Mouse (Mus musculus) left cerebral cortex, postnatal 4 days (tissue): Measurements from ENCODE around the gene Pias1. TPM values are rescaled to one million over a fixed set of nuclear protein-coding genes. Genes with fewer than 3 reads are reported as not detected.
"Not testable (repeated sequence)": the region's sequence is repeated elsewhere in the genome, so short reads cannot be mapped to it uniquely, and the experiment has no call there.

ENCODE experiments used
- DNase-seq: peaks from one replicate; pipeline ENCODE4 v3.0.0-alpha.2; 2022
- intact Hi-C: fragments of 180-260 bp; cut with DNase I; formaldehyde crosslinking; loops from one replicate; pipeline ENCODE4 v1.15.1; 2025
- total RNA-seq, 2 experiments: library from RNA; stranded (reverse); gene quantifications; 2 replicates each; pipeline ENCODE4 v1.2.3; 2021

Pias1 gene
- total RNA-seq, 2 experiments from 2014 or later: 42.0 to 47.5 TPM

DNA sequence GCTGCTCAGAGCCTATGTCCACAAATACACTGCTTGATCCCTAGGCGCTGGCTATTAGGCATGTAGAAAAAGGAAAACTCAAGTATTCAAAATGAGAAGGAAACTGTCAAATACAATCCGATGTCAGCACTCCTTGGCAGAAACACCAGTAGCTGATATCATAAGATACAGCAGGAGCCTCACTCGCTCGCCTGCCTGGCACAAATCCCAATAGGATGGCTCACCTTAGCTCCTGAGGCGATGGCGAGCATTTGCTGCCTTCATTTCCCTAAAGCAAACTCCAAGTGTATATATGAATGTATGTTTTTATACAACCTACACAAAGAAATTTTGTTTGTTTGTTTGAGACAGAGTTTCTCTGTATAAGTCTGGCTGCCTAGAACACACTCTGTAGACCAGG lies 42.4 kb downstream of the Pias1 start:
- no peak for DNase-seq
- intact Hi-C loops: no loop called here

DNA sequence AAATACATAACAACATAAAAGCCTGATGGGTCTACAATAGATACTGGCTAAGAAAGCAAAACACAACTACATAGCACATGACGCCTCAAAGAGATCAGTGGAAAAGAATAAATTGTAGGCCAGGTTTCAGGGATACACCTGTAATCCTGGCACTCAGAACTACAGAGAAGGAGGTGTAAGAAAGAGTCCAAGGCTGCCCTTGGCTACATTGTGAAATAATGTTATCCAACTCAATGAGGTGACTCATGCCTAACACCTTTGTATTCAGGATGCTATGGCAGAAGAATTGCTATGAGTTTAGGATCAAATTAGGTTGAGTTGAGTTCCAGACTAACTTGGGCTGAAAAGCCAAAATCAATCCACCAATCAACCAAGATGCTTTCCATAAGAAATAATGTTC lies 43.7 kb downstream of the Pias1 start:
- DNase-seq: no peak
- intact Hi-C loops: no loop called here

DNA sequence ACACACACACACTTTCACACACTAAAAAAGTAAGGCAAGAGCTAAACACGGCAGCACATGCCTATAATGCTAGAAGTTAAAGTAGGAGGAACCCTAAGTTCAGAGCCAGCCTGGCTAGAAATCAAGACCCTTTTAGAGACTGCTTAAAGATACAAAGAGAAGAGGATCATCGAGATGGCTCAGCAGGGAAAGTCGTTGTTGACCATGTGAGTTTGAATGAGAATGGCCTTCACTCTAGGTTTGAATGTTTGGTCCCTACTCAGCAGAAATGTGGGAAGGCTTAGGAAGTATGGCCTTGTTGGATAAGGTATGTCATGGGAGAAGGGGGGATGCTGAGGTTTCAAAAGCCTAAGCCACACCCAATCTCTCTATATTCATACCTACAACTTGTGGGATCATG lies 46.8 kb downstream of the Pias1 start:
- DNase-seq: no peak
- intact Hi-C loops: no loop called here

DNA sequence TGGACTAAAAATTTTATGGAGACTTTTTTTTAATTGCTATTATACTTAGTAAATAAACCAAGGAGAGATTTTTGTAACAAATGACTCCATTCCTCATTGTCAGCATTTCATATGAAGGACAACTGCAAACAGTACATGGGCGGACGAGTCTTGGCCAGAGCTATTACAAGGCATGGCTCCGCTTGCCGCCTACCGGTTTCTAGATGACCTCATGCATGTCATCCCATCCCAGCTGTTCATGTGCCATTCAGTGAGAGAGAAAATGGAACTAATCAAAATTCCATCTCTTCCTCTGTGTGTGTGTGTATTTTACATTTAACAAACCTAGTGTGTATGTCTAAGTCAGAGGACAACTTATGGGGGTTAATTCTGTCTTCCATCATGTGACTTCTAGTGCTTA lies 51.9 kb downstream of the Pias1 start:
- DNase-seq: peak; percentile 8
- intact Hi-C loops: no loop called here

DNA sequence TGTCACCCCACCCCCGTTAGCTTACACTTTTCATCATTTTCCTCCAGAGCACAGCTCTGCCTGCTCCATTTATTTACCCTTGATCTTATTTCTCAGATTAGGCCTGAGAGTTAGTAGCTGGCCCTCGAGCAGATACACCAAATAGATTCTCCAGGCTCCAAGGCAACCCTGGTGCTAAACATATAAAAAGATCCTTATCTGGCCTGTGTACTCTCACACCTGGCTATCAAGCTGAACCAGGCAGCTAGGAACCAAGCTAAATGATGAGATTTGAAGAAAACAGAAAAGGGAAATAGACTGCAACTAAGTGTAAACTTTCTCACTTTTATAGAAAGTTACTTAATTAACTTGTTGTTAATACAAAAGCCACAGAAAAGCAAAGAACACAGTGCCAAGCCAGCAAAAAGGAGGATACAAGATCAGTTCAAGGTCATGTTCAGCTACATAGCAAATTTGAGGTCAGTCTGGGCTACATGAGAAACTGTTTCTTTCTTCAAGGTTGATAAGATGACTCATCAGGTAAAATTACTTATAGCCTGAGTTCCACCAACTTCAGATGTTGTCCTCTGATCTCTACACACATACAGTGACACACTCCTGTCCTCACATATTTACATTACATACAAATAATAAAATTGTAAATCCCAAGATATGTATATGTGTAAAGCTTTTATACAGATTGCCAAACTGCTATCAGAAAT lies 52.9 kb downstream of the Pias1 start:
- no peak for DNase-seq
- intact Hi-C loops: no loop called here

DNA sequence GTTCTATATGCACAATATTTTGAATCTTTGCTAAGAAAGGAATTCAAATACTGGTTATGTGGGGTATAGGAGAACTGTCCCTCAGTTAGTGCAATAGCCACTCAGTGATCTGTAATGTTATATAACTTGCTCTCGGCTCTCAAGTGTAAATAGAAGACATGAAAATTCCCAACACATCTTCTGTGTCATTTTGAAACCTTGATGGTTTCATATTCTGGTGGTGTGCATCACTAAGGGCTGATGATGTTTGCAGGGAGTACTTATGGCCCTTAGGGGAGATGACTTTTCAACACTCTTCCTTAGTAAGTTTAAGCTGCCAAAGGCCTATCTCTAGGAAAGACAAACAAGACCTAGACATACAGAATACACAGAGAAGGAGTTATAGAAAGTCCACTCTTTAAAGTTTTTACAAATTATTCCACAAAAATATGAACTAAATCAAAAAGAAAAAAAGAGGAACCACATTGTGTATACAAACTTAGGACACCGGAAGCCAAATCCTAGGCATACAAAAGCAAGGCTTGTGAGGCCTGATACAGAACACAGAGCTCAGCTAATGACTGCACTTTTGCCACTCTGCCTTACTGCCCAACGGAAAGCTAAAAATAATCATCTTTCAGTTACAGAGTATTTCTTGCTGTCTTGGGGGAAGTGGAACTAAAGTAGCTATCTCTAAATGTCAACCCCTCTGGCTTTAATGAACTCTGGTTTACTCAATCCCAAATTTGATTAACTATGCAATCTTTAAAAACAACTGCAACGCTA lies 55.0 kb downstream of the Pias1 start:
- no peak for DNase-seq
- intact Hi-C loops: no loop called here

DNA sequence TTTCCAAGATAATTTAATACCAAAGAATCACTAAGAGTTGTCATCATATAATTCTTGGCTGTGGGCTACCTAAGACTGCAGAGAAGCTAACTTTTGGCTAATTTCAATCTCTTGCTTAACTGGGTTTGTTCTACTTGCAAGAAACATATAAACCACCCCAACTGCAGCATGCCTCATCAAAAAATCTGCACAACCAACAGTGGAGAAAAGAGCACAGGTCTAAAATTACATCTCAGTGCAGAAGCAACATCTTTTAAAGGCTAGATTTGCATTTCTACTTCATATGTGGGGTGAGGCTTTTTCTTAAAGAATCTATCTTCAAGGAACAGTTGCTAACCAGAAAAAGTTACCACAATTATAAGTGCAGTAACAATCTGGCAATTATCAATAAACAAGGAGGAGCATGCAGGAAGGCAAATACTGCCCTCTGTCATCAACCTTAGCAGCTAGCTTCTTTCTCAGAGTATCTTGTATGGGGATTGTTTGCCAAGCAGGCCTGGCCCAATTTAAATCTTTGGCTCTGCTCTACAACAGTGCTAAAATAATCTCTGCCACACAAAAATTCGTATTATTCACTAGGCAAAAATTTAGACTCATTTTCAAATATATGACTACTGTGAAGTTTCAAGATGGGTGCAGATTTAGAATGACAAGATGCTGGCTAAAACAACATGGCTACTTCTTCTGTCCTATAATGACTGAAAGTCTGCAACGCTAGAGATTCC lies 62.7 kb downstream of the Pias1 start:
- DNase-seq: no peak

DNA sequence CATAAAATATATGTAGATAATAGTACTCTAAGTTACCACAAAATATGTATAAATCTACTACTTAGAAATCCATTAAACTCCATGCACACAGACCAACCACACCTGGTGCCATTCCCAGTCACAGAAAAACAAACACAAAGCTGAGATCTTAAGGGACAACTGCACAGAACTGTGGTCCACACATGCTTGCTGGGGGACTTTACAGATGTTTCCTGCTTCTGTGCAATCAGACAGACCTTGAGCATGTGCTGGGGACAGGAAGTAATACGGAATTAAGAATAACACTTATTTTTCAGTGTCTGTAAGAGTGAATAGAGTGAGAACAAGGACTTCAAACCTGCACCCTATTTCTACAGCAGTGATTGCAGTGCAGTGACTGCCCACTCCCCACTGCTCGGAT lies 66.8 kb downstream of the Pias1 start:
- no peak for DNase-seq
- intact Hi-C loops: no loop called here

More for the DNA sequence above, 62.7 kb downstream of the Pias1 start:
- intact Hi-C loops: no loop called here

DNA sequence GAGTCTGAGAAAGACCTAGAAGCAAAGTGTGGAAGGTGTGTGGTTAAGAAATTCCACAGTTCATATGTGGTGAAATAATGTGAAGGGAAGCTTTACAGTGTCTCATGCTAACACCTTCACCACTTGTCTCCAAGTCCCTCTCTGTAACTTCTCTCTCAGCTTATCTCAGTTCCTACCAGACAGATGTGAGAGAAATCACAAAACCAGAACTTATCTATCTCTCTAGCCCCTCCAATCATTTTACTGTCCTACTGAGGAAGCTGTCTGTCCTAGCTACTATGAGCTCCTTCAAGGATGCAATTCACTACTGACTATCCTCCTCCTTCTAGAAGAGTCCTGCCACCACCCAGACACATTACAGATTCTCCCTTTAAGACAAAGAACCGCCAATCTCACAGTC lies 70.7 kb downstream of the Pias1 start:
- intact Hi-C loops: no loop called here
- DNase-seq: no peak

DNA sequence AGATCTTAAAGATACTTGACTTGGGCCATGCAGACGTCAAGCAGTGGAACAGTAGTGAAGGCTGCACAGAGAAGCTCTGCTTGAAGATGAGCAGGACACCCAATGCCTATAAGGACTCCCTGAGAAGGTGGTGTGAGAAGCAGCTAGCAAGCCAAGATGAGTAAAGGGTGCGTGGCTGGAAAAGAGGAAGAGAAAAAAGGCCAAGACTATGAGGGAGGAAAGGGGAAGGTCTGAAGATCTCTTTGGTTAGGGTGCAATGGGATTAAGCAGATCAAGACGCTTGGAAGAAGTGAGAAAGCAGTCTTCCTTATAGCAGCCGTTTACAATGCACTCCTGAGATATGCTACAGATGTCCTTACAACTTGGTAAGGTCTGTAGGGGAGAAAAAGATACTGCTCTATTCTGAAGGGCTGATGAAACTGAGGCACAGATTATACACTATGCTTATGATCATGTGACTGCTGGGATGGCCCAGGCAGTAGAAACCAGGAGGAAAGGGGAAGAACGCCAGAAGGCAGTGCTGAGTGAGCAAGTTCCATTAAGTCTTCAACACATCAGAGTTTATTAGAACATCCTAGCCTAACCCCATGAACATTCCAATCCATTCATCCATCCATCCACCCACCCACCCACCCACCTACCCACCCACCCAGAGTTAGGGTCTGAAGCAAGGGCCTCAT lies 74.2 kb downstream of the Pias1 start:
- DNase-seq: no peak
- intact Hi-C loops: no loop called here

DNA sequence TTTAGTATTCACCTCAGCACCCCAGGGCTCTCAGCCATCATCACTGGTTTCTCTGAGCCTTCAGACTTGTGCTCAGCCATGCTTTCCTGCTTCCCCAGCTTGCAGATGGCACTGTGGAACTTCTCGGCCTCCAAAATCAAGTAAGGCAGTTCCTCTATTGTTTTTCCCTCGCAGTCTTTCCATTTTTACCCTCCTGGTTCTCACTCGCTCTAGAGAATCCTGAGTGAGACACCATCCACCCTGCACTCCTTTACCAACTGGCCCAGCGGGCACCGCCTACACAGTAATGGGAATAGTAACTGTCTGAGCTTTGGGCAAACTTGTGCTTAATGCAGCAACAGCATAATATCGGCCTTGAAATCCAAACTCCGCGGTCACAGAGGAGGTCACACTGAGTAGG lies 82.7 kb downstream of the Pias1 start:
- intact Hi-C loops: no loop called here
- no peak for DNase-seq

DNA sequence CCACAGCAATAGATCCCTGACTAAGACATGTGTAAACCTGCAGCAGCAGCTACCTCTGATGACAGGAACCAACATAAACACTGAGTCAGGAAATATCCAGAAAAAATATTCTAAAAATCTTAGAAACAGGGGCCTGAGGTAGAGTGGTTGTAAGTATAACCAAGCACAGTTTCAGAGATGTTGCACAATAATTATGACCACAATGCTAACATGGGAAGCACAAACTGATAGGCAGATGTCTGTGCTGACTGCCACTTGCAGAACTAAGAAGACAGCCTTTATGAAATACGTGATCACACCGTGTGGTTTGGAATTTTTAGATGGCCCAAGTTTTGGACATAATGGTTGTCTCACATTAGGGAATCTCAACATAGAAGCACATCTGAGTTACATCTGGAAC lies 83.9 kb downstream of the Pias1 start:
- intact Hi-C loops: no loop called here

DNA sequence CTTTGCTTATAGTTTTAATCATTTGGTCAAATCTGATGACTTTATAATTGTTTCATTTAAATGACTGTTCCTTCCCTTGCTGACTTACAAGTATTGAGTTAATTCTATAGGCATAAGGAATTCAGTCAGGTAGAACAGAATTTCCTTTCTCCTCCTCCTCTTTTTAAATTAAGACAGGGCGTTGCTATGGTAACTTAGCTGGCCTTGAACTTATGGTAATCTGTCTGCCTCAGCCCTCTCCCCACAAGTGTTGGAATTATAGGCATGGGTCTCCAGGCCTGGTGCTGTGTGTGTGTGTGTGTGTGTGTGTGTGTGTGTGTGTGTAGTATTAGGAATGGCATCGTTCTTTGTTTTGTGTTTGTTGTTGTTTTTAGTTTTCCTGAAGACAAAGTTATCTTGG lies 86.0 kb downstream of the Pias1 start:
- DNase-seq: no peak
- intact Hi-C loops: no loop called here

More for the DNA sequence above, 83.9 kb downstream of the Pias1 start:
- no peak for DNase-seq

DNA sequence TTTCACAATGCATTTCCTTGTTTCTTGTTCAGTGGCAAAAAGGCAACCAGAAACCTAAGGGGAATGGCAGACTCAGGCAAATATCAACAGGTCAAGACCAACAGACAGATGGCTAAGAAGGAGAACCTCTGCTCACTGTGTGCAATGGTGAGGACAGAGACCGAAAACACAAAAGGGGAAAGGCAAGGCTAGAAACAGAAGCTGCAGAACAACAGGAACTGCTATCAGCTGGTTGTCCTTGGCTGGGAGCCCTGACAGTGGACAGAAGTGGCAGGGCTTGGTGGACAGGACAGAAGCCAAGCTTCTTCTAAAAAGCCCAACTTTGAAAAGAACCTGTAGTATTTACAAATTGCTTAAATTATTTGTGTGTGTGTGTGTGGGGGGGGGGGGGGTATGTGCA lies 93.2 kb downstream of the Pias1 start:
- DNase-seq: peak; percentile 20
- intact Hi-C loops: no loop called here

DNA sequence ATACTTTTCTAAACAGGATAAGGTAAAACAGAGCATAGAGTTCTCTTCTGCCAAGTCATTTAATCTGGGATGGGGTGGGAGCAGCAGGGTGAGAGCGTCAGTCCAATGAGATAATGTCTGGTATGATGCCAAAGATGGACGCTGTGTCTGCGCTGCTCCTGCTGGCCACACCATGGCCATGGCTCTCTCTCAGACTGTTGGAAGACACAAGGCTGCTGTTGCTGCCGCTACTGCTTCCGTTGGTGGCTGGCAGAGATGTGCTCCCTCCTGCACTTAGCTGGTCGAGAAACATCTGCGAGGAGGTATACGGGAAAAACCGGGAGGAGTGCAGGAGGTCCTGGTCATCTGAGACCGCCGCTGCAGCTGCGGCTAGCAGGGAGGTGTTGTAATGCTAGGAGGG lies 105.9 kb downstream of the Pias1 start:
- intact Hi-C loops: no loop called here
- DNase-seq: peak; percentile 39

DNA sequence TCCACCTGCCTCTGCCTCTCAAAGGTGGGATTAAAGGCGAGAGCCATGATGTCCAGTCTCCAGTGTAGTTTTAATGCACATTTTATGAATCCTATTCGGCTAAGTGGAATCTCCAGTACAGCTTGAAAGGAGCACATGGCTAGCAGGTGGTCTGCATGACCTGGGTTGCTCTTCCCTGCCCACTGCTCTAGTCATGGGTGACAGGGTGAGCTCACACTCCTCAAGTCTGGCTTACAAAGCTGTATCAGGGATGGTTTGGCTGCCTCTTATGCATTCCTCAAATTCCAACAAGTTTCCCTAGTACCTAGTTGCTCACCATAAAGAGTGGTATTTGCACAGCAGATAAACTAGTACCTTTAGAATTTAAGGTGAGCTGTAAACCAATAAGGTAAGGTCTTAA lies 109.9 kb downstream of the Pias1 start:
- intact Hi-C loops: no loop called here
- DNase-seq: no peak

DNA sequence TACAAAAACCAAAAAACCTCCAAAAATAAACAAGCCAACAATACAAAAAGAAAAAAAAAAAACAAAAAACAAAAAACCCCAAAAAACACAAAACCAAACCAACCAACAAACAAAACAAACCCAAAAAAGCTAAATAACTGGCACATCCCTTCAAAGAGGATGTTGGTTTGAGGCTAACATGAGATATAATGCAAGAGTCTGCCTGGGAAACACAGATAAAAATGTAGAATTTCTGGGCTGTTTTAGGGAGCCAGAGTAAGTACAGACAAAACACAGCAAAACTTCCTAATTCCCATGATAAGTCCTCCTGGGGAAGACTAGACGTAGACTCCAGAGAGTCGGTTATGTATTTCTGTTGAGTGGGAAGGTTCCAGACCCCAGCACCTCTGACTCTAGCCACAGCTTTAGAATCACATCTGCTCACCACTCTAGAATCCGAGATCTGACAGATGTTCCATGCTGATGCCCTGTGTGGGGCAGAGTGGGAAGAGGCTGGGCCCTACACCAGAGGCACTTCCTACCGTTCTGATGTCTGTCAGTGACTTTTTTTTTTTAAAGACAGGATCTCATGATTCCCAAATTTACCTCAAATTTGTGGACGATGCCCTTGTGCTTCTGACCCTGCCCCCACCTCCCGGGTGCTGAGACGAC lies 110.6 kb downstream of the Pias1 start:
- DNase-seq: no peak
- intact Hi-C loops: no loop called here

DNA sequence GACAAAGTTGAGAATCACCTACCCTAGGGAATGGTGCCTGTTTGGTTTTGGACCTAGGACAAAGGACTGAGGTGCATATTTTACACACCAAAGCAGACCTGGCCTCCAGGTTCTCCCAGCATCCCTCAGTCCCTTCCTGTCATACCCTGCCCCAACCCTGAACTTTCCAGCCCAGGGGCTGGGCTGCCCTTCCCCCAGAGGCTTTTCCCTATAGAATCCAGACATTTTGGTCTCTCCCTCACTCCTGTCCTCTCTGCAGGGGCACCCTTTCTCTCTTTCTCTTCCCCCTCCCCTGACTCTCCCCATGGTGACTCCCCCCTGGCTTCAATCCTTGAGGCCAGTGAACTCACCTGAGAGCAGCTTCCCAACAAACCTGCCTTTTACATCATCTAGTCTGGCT lies 117.0 kb downstream of the Pias1 start:
- intact Hi-C loops: no loop called here
- DNase-seq: no peak

DNA sequence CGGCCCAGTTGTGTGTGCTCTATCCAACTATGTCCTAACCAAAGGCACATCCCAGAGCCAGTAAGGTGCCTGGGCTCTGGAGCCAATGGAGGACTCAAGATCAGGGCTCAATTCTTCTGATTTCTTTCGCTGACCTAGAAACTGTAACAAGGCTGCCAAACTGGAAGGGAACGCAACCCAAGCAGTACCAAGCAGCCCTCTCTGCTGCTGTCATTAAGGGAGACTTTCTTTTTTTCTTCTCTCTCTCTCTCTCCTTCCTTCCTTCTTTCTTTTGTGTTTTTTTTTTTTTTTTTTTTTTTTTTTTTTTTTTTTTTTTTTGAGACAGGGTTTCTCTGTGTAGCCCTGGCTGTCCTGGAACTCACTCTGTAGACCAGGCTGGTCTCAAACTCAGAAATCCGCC lies 118.5 kb downstream of the Pias1 start:
- intact Hi-C loops, DNase-seq: not testable (repeated sequence)

DNA sequence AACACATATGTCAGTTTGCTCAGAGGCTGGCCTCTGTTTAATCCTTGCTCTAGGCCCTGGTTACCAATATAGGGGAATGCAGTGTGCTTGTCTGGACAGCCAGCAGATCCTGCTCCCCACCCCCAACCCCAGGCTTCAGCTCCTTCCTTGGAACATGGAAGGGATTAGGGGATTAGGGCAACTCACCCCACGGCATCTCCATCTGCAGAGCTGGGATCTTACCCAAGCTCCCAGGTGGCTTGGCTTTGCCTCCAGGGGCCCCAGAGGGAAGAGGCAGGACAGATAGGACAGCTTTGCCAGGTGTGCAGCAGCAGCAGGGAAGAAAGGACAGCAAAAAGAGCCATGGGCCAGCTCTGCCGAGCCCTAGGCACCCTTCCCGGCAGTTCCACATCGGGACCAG lies 126.9 kb downstream of the Pias1 start:
- intact Hi-C loops: no loop called here

DNA sequence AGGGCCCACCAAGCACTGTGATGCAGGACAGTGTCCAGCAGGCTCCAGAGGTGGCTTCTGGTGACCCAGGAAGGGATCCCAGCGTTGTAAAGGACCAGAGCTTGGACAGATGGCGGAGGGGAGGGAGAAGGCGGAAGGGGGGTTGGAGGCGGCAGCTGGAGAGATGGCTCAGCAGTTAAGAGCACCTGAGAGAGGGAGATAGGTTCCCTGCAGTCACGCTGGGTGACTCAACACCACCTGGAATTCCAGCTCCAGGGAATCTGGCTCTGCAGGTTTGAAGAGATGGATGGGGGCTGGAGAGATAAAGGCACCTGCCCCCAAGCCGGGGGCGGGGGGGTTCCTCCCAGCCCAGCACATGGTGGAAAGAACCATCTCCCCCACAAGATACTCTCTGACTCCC lies 127.6 kb downstream of the Pias1 start:
- DNase-seq, intact Hi-C loops: not testable (repeated sequence)

More for the DNA sequence above, 126.9 kb downstream of the Pias1 start:
- peak; percentile 57 for DNase-seq
